Mouse (Mus musculus) heart, adult 2 months (tissue): ENCODE data around the gene Per2. TPM values are rescaled to one million over a fixed set of nuclear protein-coding genes. Genes with fewer than 3 reads are reported as not detected.

Source experiments
- DNase-seq, 2 experiments: peaks; one replicate each; pipeline ENCODE4 v3.0.0; 2021
- H3K27ac ChIP-seq: fragments of 200-600 bp; 2 replicates; pipeline ENCODE4 v1.8.1; 2022
- H3K27me3 ChIP-seq: fragments of 200-500 bp; 2 replicates; pipeline ENCODE4 v1.6.1; 2012; ENCODE audit warnings: mild to moderate bottlenecking, low read length, inconsistent platforms, mixed read lengths; ENCODE audit not compliant: control insufficient read depth, insufficient read depth
- H3K36me3 ChIP-seq: fragments of 200-500 bp; 2 replicates; pipeline ENCODE4 v1.6.1; 2012; ENCODE audit warnings: low read length, inconsistent platforms; ENCODE audit not compliant: control insufficient read depth, insufficient read depth
- H3K4me1 ChIP-seq: fragments of 200-500 bp; 2 replicates; pipeline ENCODE4 v1.6.1; 2011; ENCODE audit warnings: low read length; ENCODE audit not compliant: control insufficient read depth, insufficient read depth
- H3K4me3 ChIP-seq: fragments of 200-600 bp; 2 replicates; pipeline ENCODE4 v1.8.1; 2022
- H3K79me2 ChIP-seq: fragments of 200-500 bp; replicated peaks from 2 replicates; pipeline ENCODE4 v1.6.1; 2012; ENCODE audit warnings: mild to moderate bottlenecking, inconsistent platforms, low read length, moderate library complexity, mixed read lengths; ENCODE audit not compliant: control insufficient read depth, insufficient read depth
- H3K9ac ChIP-seq: fragments of 200-500 bp; 2 replicates; pipeline ENCODE4 v1.6.1; 2012; ENCODE audit warnings: low read depth, mild to moderate bottlenecking, control low read depth, inconsistent platforms, low read length, mixed read lengths
- CTCF ChIP-seq: fragments of 200-600 bp; IDR thresholded peaks from 2 replicates; pipeline ENCODE4 v1.8.1; 2022; ENCODE audit warnings: antibody characterized with exemption, mild to moderate bottlenecking, moderate library complexity
- EP300 ChIP-seq: fragments of 200-500 bp; IDR thresholded peaks from 2 replicates; pipeline ENCODE4 v1.6.1; 2011; ENCODE audit warnings: low read depth, low read length, control low read depth; ENCODE audit not compliant: insufficient read depth
- POLR2A ChIP-seq: fragments of 200-500 bp; IDR thresholded peaks from 2 replicates; pipeline ENCODE4 v1.6.1; 2011; ENCODE audit warnings: mild to moderate bottlenecking, low read depth, low read length, control low read depth; ENCODE audit not compliant: insufficient read depth
- WGBS: fragments of 180-500 bp; shearing (Covaris S2); methylation state at CpG from one replicate; pipeline ENCODE4 v1.1.7; 2018; 5-methylcytosine and 5-hydroxymethylcytosine counted together
- intact Hi-C: fragments of 180-260 bp; cut with DNase I; formaldehyde crosslinking; loops from one replicate; pipeline ENCODE4 v1.15.1; 2025
- long read RNA-seq: library from polyadenylated mRNA; stranded (forward); transcript quantifications from one replicate; pipeline ENCODE4 v2.0.0, GENCODE M21; 2021
- polyA plus RNA-seq: library from polyadenylated mRNA; depleted of rRNA; stranded (reverse); fragments of >200 nt; gene quantifications from 2 replicates; pipeline ENCODE4 v1.2.3, GENCODE M21; 2012; rRNA removed
- total RNA-seq, 2 experiments: library from RNA; stranded (reverse); gene quantifications; 2 replicates each; pipeline ENCODE4 v1.2.3; 2021

Gene Per2
- 10 to 100 TPM in 1 of 2 experiments, 1 to 10 TPM in 1; 3.8 to 13.8 TPM for total RNA-seq
- 5.3 and 6.3 TPM in 2 replicates for polyA plus RNA-seq
- long read RNA-seq, partial matches to known transcripts: 2 of 3 reads
- long read RNA-seq, other reads (novel, unspliced or antisense): 1 of 3 reads

DNA sequence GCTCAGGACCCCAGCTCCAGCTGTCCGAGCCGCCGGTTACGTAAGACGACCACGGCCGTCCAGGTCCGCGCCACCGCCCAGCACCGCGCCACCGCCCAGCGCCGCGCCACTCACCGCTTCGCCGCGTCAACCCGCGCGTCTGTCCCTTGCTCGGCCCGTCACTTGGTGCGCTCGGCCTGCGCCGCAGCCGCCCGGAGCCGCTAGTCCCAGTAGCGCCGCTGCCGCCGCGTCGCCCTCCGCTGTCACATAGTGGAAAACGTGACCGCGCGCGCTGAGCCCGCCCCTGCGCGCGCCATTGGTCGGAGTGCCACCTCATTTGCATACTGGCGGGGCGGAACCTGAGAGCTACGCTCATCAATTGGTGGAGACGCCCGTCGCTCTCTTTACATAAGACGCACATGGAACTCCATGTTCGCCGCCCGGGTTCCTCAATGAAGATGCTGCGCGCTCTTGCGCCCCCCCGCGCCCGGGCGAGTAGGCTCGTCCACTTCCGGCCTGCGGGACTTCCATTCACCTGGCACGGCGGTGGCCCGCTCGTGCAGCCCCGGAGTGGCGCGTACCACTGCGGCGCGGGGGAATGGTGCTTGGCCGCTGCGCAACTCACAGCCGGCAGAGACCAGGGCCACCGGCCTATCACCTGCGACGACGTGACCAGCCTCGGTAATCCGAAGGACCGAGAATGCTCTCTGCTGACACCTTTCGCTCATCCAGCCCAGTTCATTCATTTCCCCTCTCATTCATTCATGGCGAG lies at the start of gene Per2:
Gene Per2 (minus strand): TSS at position 266 of the 751 bp plus-strand sequence.
- under 1% methylated on average over 91 of the region's 91 CpGs for WGBS
- Histone ChIP-seq H3K36me3 (no peaks in the 10 kb centered on the region; the same call in 1 of the 2 replicates), H3K9ac (peak within 1 kb of the TSS; percentile 98), H3K4me1 (peaks cover 22% of the 10 kb centered on the region), H3K79me2 (0 out of 2 replicates have a peak, but pooled peaks cover 2% of the 10 kb centered on the region), H3K27ac (peak within 1 kb of the TSS; percentile 86), H3K27me3 (no peaks in the 10 kb centered on the region), H3K4me3 (peak within 1 kb of the TSS; percentile 81)
- intact Hi-C loops: loop anchor here (1.0 to 2.0 kb wide), 3 partner anchors 22 to 31 kb away; no protein-coding TSS in a partner anchor
- DNase-seq: peak; percentile 98 to 99
- TF ChIP-seq EP300 (peak; percentile 68; the same call in 1 of the 2 replicates), CTCF (peak; percentile 74), POLR2A (peak; percentile 65; the same call in 1 of the 2 replicates)

DNA sequence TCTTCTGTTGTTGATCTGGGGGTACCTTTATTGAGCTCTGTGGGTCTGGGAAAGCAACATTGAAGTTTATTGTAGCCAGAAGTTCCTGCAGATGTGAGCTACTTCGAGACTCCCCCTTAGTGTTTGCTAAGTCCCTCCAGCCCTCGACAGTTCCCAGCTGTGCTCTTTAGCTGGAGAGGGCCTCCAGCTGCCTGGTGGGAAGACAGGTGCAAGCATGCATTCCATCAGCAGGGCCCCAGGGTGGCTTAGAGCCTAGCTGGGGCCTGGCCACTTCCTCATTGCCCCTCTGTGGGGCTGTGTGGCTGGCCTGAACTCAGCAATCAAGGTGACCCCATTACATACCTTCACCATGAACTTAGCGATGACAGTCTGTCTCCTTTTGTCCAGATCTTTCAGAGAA lies 45.5 kb upstream of the Per2 start:
- TF ChIP-seq CTCF (no peak), POLR2A (no peak), EP300 (no peak)
- Histone ChIP-seq H3K79me2 (no peaks in the 10 kb centered on the region), H3K4me3 (no peak overlapping the region), H3K27me3 (no peaks in the 10 kb centered on the region), H3K9ac (no peak overlapping the region), H3K4me1 (no peaks in the 10 kb centered on the region), H3K36me3 (no peaks in the 10 kb centered on the region), H3K27ac (no peak overlapping the region)
- DNase-seq: no peak
- intact Hi-C loops: no loop called here
- 58% methylated on average over 3 of the region's 3 CpGs for WGBS

DNA sequence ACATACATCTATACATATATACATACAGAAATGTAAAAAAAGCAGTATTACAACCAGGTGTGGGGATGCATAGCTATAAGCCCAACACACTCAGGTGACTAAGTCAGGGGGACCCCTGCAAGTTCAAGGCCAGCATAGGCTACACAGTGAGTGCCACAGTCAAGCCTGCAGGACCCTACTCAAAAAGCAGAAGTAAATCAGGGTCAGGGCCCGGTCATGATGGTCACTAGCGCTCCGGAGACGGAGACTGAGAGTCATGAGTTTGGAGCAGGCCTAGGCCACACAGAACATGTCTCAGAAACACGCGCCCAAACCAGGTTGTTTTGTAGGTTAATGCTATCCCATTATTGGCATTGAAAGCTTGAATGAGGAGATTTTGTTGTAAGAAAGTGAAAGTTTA lies 39.5 kb upstream of the Per2 start:
- no peak for DNase-seq

DNA sequence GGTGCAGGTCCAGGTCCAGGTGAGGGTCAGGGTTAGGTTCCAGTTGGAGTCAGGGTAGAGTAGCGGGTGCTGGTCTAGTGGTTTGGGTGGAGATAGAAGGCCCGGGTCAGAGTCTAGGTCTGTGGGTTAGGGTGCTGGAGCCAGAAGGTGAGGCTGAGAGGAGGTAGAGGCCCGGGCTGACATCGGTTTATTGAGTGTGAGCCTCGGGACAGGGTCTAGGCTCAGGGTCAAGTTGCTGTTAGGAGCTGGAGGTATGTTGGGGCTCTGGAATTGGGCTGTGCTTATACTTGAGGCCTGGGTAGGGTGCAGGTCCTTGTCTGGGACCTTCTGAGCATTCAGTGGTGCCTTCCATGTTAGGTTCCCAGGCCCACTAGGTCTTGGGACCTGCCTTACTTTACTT lies 36.2 kb upstream of the Per2 start:
- Histone ChIP-seq H3K27me3 (no peaks in the 10 kb centered on the region), H3K36me3 (no peaks in the 10 kb centered on the region), H3K27ac (no peak overlapping the region), H3K4me1 (peaks cover 4% of the 10 kb centered on the region), H3K9ac (peak overlapping the region; percentile 91), H3K4me3 (peak overlapping the region; percentile 94), H3K79me2 (peaks cover 1% of the 10 kb centered on the region; the same call in 1 of the 2 replicates)
- 52% methylated on average over 5 of the region's 5 CpGs for WGBS
- peak in 1 of 2 experiments; percentile 17 for DNase-seq
- intact Hi-C loops: no loop called here
- no peak for TF ChIP-seq CTCF
- TF ChIP-seq EP300: no peak
- TF ChIP-seq POLR2A: no peak

More for the DNA sequence above, 39.5 kb upstream of the Per2 start:
- no peak overlapping the region for H3K27ac ChIP-seq
- H3K36me3 ChIP-seq: no peaks in the 10 kb centered on the region
- no peak for TF ChIP-seq CTCF
- no peak for TF ChIP-seq POLR2A
- TF ChIP-seq EP300: no peak
- 92% methylated on average over 6 of the region's 6 CpGs for WGBS
- peaks cover 4% of the 10 kb centered on the region for H3K4me1 ChIP-seq
- H3K4me3 ChIP-seq: no peak overlapping the region
- H3K27me3 ChIP-seq: no peaks in the 10 kb centered on the region
- H3K9ac ChIP-seq: no peak overlapping the region
- H3K79me2 ChIP-seq: peaks cover 1% of the 10 kb centered on the region; the same call in 1 of the 2 replicates
- intact Hi-C loops: no loop called here

DNA sequence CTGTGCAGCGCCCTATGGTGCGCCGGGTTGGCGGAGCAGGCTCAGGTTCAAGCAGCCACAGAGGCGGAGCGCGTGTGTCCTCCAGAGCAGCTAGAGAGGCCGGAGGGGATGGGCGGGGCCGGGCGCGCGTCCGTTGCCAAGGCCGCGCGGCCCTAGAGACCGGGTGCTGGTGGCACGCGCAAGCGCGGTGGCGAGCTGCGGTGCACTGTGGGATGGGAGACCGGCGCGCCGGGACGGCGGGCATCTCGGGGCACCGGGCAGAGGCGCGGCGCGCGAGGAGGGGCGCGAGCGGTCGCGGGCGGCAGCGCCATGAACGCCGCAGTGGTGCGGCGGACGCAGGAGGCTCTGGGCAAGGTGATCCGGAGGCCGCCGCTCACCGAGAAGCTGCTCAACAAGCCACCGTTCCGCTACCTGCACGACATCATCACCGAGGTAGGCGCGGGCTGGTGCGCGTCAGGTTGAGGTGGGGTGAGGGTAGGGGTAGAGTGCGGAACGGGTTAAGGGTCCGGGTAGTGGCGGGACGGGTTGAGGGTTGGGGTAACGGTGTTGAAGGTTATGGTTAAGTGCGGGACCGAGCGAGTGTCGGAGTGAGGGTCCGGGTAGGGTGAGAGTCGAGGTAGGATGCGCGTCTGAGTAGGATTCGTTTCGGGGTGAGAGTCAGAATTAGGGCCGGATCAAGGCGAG lies 35.5 kb upstream of the Per2 start, which contains the start of gene Traf3ip1:
Gene Traf3ip1 (plus strand): TSS at position 191 of the 684 bp plus-strand sequence.
- Histone ChIP-seq H3K27me3 (no peaks in the 10 kb centered on the region), H3K4me1 (peaks cover 4% of the 10 kb centered on the region), H3K9ac (peak within 1 kb of the TSS; percentile 91), H3K4me3 (peak within 1 kb of the TSS; percentile 94), H3K79me2 (peaks cover 1% of the 10 kb centered on the region; the same call in 1 of the 2 replicates), H3K27ac (peak within 1 kb of the TSS; percentile 29), H3K36me3 (no peaks in the 10 kb centered on the region)
- WGBS: under 1% methylated on average over 78 of the region's 79 CpGs
- peak; percentile 93 to 95 for DNase-seq
- intact Hi-C loops: no loop called here
- TF ChIP-seq EP300 (0 out of 2 replicates have a peak, but pooled peaks have one; percentile 29), CTCF (no peak), POLR2A (peak; percentile 50; the same call in 1 of the 2 replicates)
